Mouse (Mus musculus) forebrain, embryonic 11.5 days (tissue): ENCODE data around the gene Tnik. TPM values are rescaled to one million over a fixed set of nuclear protein-coding genes. Genes with fewer than 3 reads are reported as not detected.
A peak's percentile ranks its signal among the peaks of the same experiment; 100 is the strongest.

Source experiments
- ATAC-seq: fragments of 200-750 bp; cut with Nextera tagmentation; replicated peaks from 2 replicates; pipeline ENCODE4 v1.8.0; 2017; ENCODE audit warnings: moderate TSS enrichment; ENCODE audit not compliant: low FRiP score
- DNase-seq: peaks from one replicate; pipeline ENCODE4 v3.0.0-alpha.2; 2017; ENCODE audit warnings: low spot score
- H3K27ac ChIP-seq: fragments of 300-500 bp; sonication (generic); 2 replicates; pipeline ENCODE4 v1.5.1; 2014; ENCODE audit warnings: low read depth, low read length
- H3K27me3 ChIP-seq: fragments of 300-500 bp; sonication (generic); 2 replicates; pipeline ENCODE4 v1.6.1; 2014; ENCODE audit warnings: mild to moderate bottlenecking, low read length, mixed read lengths; ENCODE audit not compliant: control insufficient read depth, insufficient read depth
- H3K36me3 ChIP-seq: fragments of 300-500 bp; sonication (generic); 2 replicates; pipeline ENCODE4 v1.6.1; 2014; ENCODE audit warnings: mild to moderate bottlenecking, low read length, moderate library complexity, mixed read lengths; ENCODE audit not compliant: control insufficient read depth, insufficient read depth
- H3K4me1 ChIP-seq: fragments of 300-500 bp; sonication (generic); replicated peaks from 2 replicates; pipeline ENCODE4 v1.6.1; 2014; ENCODE audit warnings: low read length, mixed read lengths; ENCODE audit not compliant: control insufficient read depth, insufficient read depth
- H3K4me2 ChIP-seq: fragments of 300-500 bp; sonication (generic); 2 replicates; pipeline ENCODE4 v1.6.1; 2014; ENCODE audit warnings: low read depth, mild to moderate bottlenecking, low read length, moderate library complexity, mixed read lengths; ENCODE audit not compliant: severe bottlenecking
- H3K4me3 ChIP-seq: fragments of 300-500 bp; sonication (generic); 2 replicates; pipeline ENCODE4 v1.5.1; 2014; ENCODE audit warnings: low read depth, low read length
- H3K9ac ChIP-seq: fragments of 300-500 bp; sonication (generic); 2 replicates; pipeline ENCODE4 v1.6.1; 2014; ENCODE audit warnings: low read length
- H3K9me3 ChIP-seq: fragments of 300-500 bp; sonication (generic); 2 replicates; pipeline ENCODE4 v1.6.1; 2016; ENCODE audit warnings: low read length, mixed read lengths; ENCODE audit not compliant: control insufficient read depth
- WGBS: fragments of 180-500 bp; shearing (Covaris S2); extraction: QIAGEN DNeasy Blood & Tissue Kit; methylation state at CpG from one replicate; pipeline ENCODE4 v1.1.7; 2014; 5-methylcytosine and 5-hydroxymethylcytosine counted together
- polyA plus RNA-seq: library from polyadenylated mRNA; unstranded; fragments of >200 nt; fragmentation: Nextera tagmentation; extraction: Ambion mirVana; gene quantifications from 2 replicates; pipeline ENCODE4 v1.2.1, GENCODE M21; 2014

Gene Tnik
- polyA plus RNA-seq, 1 experiment from 2014 or later, result 21.7 TPM

GRCm38 (mm10) chr3:28390183-28390582, 127.2 kb downstream of the Tnik start:
- ATAC-seq (no peak), DNase-seq (peak; percentile 33)
- Histone ChIP-seq H3K36me3 (no peaks in the 10 kb centered on the region), H3K4me1 (no peaks in the 10 kb centered on the region), H3K4me3 (no peak overlapping the region), H3K27me3 (no peaks in the 10 kb centered on the region), H3K4me2 (no peak overlapping the region), H3K9ac (no peak overlapping the region), H3K27ac (no peak overlapping the region), H3K9me3 (no peaks in the 10 kb centered on the region)
- 91% methylated on average over 2 of the region's 2 CpGs for WGBS

GRCm38 (mm10) chr3:28392542-28392941, 129.5 kb downstream of the Tnik start:
- no peaks in the 10 kb centered on the region for H3K9me3 ChIP-seq
- H3K36me3 ChIP-seq, result no peaks in the 10 kb centered on the region
- no peak overlapping the region for H3K4me2 ChIP-seq
- H3K4me1 ChIP-seq, result no peaks in the 10 kb centered on the region
- no peak overlapping the region for H3K4me3 ChIP-seq
- DNase-seq, result no peak
- no peaks in the 10 kb centered on the region for H3K27me3 ChIP-seq
- no peak for ATAC-seq
- no peak overlapping the region for H3K9ac ChIP-seq
- no peak overlapping the region for H3K27ac ChIP-seq

- Histone ChIP-seq H3K27ac (no peak overlapping the region), H3K4me1 (no peaks in the 10 kb centered on the region), H3K4me3 (no peak overlapping the region), H3K9me3 (no peaks in the 10 kb centered on the region), H3K4me2 (no peak overlapping the region), H3K36me3 (no peaks in the 10 kb centered on the region), H3K27me3 (no peaks in the 10 kb centered on the region), H3K9ac (no peak overlapping the region)
- ATAC-seq, result no peak
- no peak for DNase-seq
- 96% methylated on average over 1 of the region's 1 CpGs for WGBS
Observed at GRCm38 (mm10) chr3:28398781-28399180, 135.8 kb downstream of the Tnik start.

GRCm38 (mm10) chr3:28399593-28400216, 136.7 kb downstream of the Tnik start:
- Histone ChIP-seq H3K9ac (no peak overlapping the region), H3K36me3 (no peaks in the 10 kb centered on the region), H3K4me2 (no peak overlapping the region), H3K27ac (no peak overlapping the region), H3K4me3 (no peak overlapping the region), H3K9me3 (no peaks in the 10 kb centered on the region), H3K4me1 (no peaks in the 10 kb centered on the region), H3K27me3 (no peaks in the 10 kb centered on the region)
- 91% methylated on average over 9 of the region's 9 CpGs for WGBS
- DNase-seq, result no peak
- ATAC-seq, result no peak

- H3K9me3 ChIP-seq, result no peaks in the 10 kb centered on the region
- no peak overlapping the region for H3K9ac ChIP-seq
- H3K4me3 ChIP-seq, result no peak overlapping the region
- no peak overlapping the region for H3K27ac ChIP-seq
- no peak for DNase-seq
- no peaks in the 10 kb centered on the region for H3K36me3 ChIP-seq
- H3K4me1 ChIP-seq, result no peaks in the 10 kb centered on the region
- H3K27me3 ChIP-seq, result no peaks in the 10 kb centered on the region
- WGBS, result 79% methylated on average over 9 of the region's 9 CpGs
- no peak for ATAC-seq
- no peak overlapping the region for H3K4me2 ChIP-seq
Observed at GRCm38 (mm10) chr3:28401335-28401734, 138.3 kb downstream of the Tnik start.

GRCm38 (mm10) chr3:28402221-28402620, 139.2 kb downstream of the Tnik start:
- Histone ChIP-seq H3K27ac (no peak overlapping the region), H3K36me3 (no peaks in the 10 kb centered on the region), H3K27me3 (no peaks in the 10 kb centered on the region), H3K9ac (no peak overlapping the region), H3K9me3 (no peaks in the 10 kb centered on the region), H3K4me1 (no peaks in the 10 kb centered on the region), H3K4me3 (no peak overlapping the region), H3K4me2 (no peak overlapping the region)
- 60% methylated on average over 6 of the region's 6 CpGs for WGBS
- ATAC-seq, result no peak
- no peak for DNase-seq

GRCm38 (mm10) chr3:28405391-28405790, 142.4 kb downstream of the Tnik start:
- WGBS, result 61% methylated on average over 2 of the region's 2 CpGs
- no peak overlapping the region for H3K4me3 ChIP-seq
- no peaks in the 10 kb centered on the region for H3K9me3 ChIP-seq

GRCm38 (mm10) chr3:28408859-28409459, 145.9 kb downstream of the Tnik start:
- 59% methylated on average over 12 of the region's 12 CpGs for WGBS
- DNase-seq (peak; percentile 64), ATAC-seq (peak; percentile 73)
- H3K4me1 ChIP-seq, result no peaks in the 10 kb centered on the region
- no peak overlapping the region for H3K4me2 ChIP-seq
- H3K27me3 ChIP-seq, result no peaks in the 10 kb centered on the region
- no peak overlapping the region for H3K4me3 ChIP-seq
- no peak overlapping the region for H3K9ac ChIP-seq
- no peaks in the 10 kb centered on the region for H3K36me3 ChIP-seq
- H3K27ac ChIP-seq, result no peak overlapping the region
- no peaks in the 10 kb centered on the region for H3K9me3 ChIP-seq

More at GRCm38 (mm10) chr3:28405391-28405790, 142.4 kb downstream of the Tnik start:
- no peaks in the 10 kb centered on the region for H3K27me3 ChIP-seq
- no peak overlapping the region for H3K4me2 ChIP-seq
- DNase-seq (no peak), ATAC-seq (no peak)
- no peak overlapping the region for H3K9ac ChIP-seq
- no peak overlapping the region for H3K27ac ChIP-seq
- H3K36me3 ChIP-seq, result no peaks in the 10 kb centered on the region
- no peaks in the 10 kb centered on the region for H3K4me1 ChIP-seq

GRCm38 (mm10) chr3:28410269-28410668, 147.3 kb downstream of the Tnik start:
- H3K27me3 ChIP-seq, result no peaks in the 10 kb centered on the region
- H3K36me3 ChIP-seq, result no peaks in the 10 kb centered on the region
- WGBS, result 80% methylated on average over 3 of the region's 3 CpGs
- H3K27ac ChIP-seq, result no peak overlapping the region
- no peaks in the 10 kb centered on the region for H3K9me3 ChIP-seq
- ATAC-seq (no peak), DNase-seq (no peak)
- H3K4me3 ChIP-seq, result no peak overlapping the region
- H3K4me2 ChIP-seq, result no peak overlapping the region
- no peaks in the 10 kb centered on the region; the same call in 1 of the 2 replicates for H3K4me1 ChIP-seq
- H3K9ac ChIP-seq, result no peak overlapping the region
